Mouse (Mus musculus) hindlimb bud, embryonic 11.5 days (tissue): ENCODE results near the gene Ankar.

ENCODE experiments used
- DNase-seq: peaks from one replicate; pipeline ENCODE4 v3.0.0-alpha.2; 2012; ENCODE audit warnings: low read depth, low spot score; ENCODE audit errors: extremely low spot score

Ankar gene

GRCm38 (mm10) chr1:72593340-72593951 is 106.9 kb downstream of the Ankar start:
- DNase-seq: no peak
